Mouse (Mus musculus) testis, adult 2 months (tissue): ENCODE results near the gene Zfp146. TPM values are rescaled to one million over a fixed set of nuclear protein-coding genes. Genes with fewer than 3 reads are reported as not detected.
"Not testable (repeated sequence)": the region's sequence is repeated elsewhere in the genome, so short reads cannot be mapped to it uniquely, and the experiment has no call there.

Source experiments
- H3K27ac ChIP-seq: fragments of 200-500 bp; 2 replicates; pipeline ENCODE4 v1.5.1; 2012; ENCODE audit warnings: low read depth, low read length; ENCODE audit not compliant: control insufficient read depth, insufficient read depth
- H3K27me3 ChIP-seq: fragments of 200-500 bp; 2 replicates; pipeline ENCODE4 v1.6.1; 2012; ENCODE audit warnings: mild to moderate bottlenecking, low read length, moderate library complexity; ENCODE audit not compliant: control insufficient read depth, insufficient read depth
- H3K36me3 ChIP-seq: fragments of 200-500 bp; 2 replicates; pipeline ENCODE4 v1.6.1; 2012; ENCODE audit warnings: mild to moderate bottlenecking, low read length; ENCODE audit not compliant: control insufficient read depth, insufficient read depth
- H3K4me1 ChIP-seq: fragments of 200-500 bp; 2 replicates; pipeline ENCODE4 v1.6.1; 2012; ENCODE audit warnings: low read length; ENCODE audit not compliant: control insufficient read depth, insufficient read depth
- H3K4me3 ChIP-seq: fragments of 200-500 bp; 2 replicates; pipeline ENCODE4 v1.5.1; 2012; ENCODE audit warnings: low read depth, mild to moderate bottlenecking, low read length, moderate library complexity, mixed read lengths; ENCODE audit not compliant: control insufficient read depth
- CTCF ChIP-seq: fragments of 200-500 bp; IDR thresholded peaks from 2 replicates; pipeline ENCODE4 v1.5.1; 2012; ENCODE audit warnings: low read depth, mild to moderate bottlenecking, inconsistent platforms, low read length, moderate library complexity; ENCODE audit not compliant: control insufficient read depth, insufficient read depth, insufficient replicate concordance
- POLR2A ChIP-seq: fragments of 200-500 bp; IDR thresholded peaks from 2 replicates; pipeline ENCODE4 v1.6.1; 2012; ENCODE audit warnings: low read depth, mild to moderate bottlenecking, inconsistent platforms, low read length, moderate library complexity; ENCODE audit not compliant: control insufficient read depth
- polyA plus RNA-seq: library from polyadenylated mRNA; depleted of rRNA; stranded (reverse); fragments of >200 nt; gene quantifications from 2 replicates; pipeline ENCODE4 v1.2.3, GENCODE M21; 2012; rRNA removed

Zfp146 gene
- polyA plus RNA-seq = 5.8 and 6.4 TPM in 2 replicates

- Histone ChIP-seq H3K4me3 (peak within 1 kb of the TSS; percentile 90), H3K36me3 (no peaks in the 10 kb centered on the region), H3K27ac (peak within 1 kb of the TSS; percentile 96), H3K4me1 (peaks cover 4% of the 10 kb centered on the region; the same call in 1 of the 2 replicates), H3K27me3 (no peaks in the 10 kb centered on the region)
- TF ChIP-seq CTCF = no peak
- peak; percentile 94 for TF ChIP-seq POLR2A
Observed at GRCm38 (mm10) chr7:30169583-30170282, at the start of gene Zfp146. TSS of gene Zfp146 (minus strand) at chr7:30169750.

GRCm38 (mm10) chr7:30217277-30217676 is 47.7 kb upstream of the Zfp146 start:
- H3K36me3 ChIP-seq = no peaks in the 10 kb centered on the region
- peak overlapping the region; percentile 5 for H3K4me3 ChIP-seq
- TF ChIP-seq CTCF = no peak
- TF ChIP-seq POLR2A = no peak
- H3K27me3 ChIP-seq = no peaks in the 10 kb centered on the region
- H3K4me1 ChIP-seq = peaks cover 14% of the 10 kb centered on the region
- H3K27ac ChIP-seq = no peak overlapping the region

DNA sequence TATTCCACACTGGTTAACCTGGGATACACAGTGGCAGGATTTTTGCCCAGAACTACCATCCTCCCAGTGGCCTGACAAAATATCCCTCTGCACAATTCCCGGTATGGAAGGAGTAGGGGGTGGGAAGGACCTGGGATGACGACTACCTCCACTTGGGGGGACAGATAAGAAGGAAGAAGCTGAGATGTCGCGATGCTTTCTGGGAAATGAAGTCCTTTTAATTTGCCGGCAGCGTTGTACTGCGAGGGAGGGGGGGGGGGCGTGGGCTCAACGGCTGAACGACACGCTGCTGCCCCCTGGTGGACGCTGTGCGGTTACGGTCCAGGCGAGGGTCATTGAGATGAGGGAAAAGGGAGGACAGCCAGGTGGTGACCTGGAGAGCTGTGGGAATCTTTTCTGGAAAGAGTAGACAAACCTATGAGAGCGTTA is 47.2 kb upstream of the Zfp146 start:
- H3K36me3 ChIP-seq = no peaks in the 10 kb centered on the region
- H3K27me3 ChIP-seq = no peaks in the 10 kb centered on the region
- peak overlapping the region; percentile 74 for H3K27ac ChIP-seq
- peaks cover 14% of the 10 kb centered on the region for H3K4me1 ChIP-seq
- TF ChIP-seq CTCF = peak; percentile 96
- TF ChIP-seq POLR2A = no peak; the same call in 1 of the 2 replicates
- H3K4me3 ChIP-seq = peak overlapping the region; percentile 89

DNA sequence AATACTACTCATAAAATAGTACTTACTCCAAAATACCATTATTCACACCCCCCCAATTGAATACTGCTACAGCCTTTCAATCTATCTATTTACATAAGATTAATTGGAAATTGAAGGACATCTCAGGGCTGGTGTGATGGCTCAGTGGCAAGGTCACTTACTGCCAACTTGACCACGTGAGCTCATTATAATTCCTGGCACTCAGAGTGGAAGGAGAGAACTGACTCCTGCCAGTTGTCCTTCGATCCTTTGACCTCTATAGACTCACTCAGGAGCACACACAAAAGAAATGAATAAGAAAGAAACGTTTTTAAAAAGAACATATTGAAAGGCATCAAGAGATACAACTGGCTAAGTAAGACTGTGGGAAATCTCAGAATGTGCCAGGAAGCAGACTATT is 46.3 kb upstream of the Zfp146 start:
- TF ChIP-seq POLR2A (no peak), CTCF (no peak)
- no peak overlapping the region for H3K27ac ChIP-seq
- H3K27me3 ChIP-seq = no peaks in the 10 kb centered on the region
- peaks cover 14% of the 10 kb centered on the region for H3K4me1 ChIP-seq
- H3K36me3 ChIP-seq = no peaks in the 10 kb centered on the region
- H3K4me3 ChIP-seq = no peak overlapping the region

DNA sequence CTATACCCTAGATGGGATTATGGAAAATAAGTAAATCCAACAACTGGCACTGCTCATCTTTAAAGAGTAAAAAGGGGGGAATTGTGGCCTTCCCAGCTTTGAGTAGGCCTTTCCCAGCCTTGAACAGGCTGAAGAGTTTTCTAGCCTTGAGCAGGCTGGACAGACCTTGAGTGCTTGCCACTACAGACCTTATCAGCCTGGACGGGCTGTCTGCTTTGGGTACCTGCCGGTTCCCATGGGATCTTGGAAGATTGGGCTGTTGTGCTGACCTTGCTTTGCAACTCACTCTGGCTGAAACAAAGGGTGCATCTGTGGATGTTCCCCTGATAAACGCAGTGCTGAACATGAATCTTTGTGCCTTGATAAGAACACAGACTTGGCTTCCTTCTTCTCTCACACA is 44.3 kb upstream of the Zfp146 start:
- no peaks in the 10 kb centered on the region for H3K27me3 ChIP-seq
- H3K27ac ChIP-seq = no peak overlapping the region; the same call in none of the 2 replicates
- no peak overlapping the region for H3K4me3 ChIP-seq
- no peaks in the 10 kb centered on the region for H3K36me3 ChIP-seq
- TF ChIP-seq POLR2A (no peak), CTCF (no peak)
- H3K4me1 ChIP-seq = peaks cover 6% of the 10 kb centered on the region

DNA sequence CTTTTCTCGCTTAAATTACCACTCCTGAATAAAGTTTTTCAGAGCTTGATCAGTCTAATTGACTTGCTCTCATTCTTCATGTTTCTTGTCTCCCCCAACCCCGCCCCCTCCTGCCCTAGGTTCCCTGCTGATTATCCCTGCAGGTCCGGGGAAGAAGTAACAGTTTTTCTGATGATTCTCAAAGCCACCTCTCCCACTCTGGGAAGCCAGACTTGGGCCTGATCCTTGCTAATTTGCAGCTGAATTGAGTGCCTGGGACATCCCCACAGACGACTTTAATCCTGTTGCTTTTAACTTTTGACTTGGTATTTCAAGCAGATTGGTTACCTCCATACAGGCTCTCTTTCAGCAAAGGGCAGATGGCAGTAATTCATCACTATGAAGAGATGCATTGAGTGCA is 41.5 kb upstream of the Zfp146 start:
- H3K27ac ChIP-seq = peak overlapping the region; percentile 32; the same call in 1 of the 2 replicates
- no peaks in the 10 kb centered on the region for H3K27me3 ChIP-seq
- no peaks in the 10 kb centered on the region for H3K36me3 ChIP-seq
- H3K4me3 ChIP-seq = no peak overlapping the region
- TF ChIP-seq CTCF = no peak
- TF ChIP-seq POLR2A = no peak
- no peaks in the 10 kb centered on the region for H3K4me1 ChIP-seq

DNA sequence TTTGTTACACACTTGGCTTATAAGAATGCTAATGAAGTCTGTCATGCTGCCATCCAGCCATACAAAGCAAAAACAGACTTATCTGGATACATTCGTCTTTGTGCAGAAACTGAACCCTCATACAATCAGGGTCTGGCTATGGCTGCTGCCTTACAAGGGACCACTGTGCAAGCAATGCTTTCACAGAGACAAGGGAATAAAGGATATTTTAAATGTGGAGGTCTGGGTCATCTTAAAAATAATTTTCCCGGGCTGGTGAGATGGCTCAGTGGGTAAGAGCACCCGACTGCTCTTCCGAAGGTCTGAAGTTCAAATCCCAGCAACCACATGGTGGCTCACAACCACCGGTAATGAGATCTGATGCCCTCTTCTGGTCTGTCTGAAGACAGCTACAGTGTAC is 36.8 kb upstream of the Zfp146 start:
- peak overlapping the region; percentile 66; the same call in 1 of the 2 replicates for H3K27ac ChIP-seq
- not testable (repeated sequence) for H3K27me3 ChIP-seq, H3K4me1 ChIP-seq, H3K4me3 ChIP-seq, H3K36me3 ChIP-seq
